Mouse (Mus musculus): ENCODE measurements around the gene Rnf135. TPM values are rescaled to one million over a fixed set of nuclear protein-coding genes. Genes with fewer than 3 reads are reported as not detected.

Rnf135 gene
- total and polyA plus RNA-seq, 3 experiments: 10.9 to 12.4 (median 11.3) TPM

DNA sequence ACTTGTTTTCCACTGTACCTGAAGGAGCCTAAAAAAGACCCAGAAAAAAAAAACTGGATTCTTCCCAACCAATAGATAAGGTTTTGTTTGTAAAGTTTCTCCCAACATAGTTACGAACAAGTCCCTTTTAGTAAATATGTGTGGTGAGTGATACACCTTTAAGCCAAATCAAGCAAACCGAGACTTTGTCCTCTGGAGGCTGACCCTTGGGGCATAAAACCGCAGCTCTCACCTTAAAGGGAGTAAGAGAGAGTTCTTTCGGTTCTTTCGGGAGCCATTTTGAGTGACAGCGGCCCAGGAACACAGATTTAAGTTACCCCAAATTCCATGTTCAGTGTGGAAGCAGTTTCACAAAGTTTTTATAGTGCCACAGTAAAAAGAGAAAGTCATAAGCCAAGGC lies 18.6 kb downstream of the Rnf135 start:
- TF ChIP-seq HCFC1 (IDR thresholded peaks at IDR 0.05; ENCODE audit: low read depth, low read length) (no peak), MEF2A (IDR thresholded peaks at IDR 0.05; ENCODE audit: borderline replicate concordance, low read depth, low read length) (no peak), E2F4 (IDR thresholded peaks at IDR 0.05; ENCODE audit: insufficient replicate concordance, low read depth, low read length) (no peak), POLR2AphosphoS2 (IDR thresholded peaks at IDR 0.05; ENCODE audit: low read depth, low read length) (no peak), ZNF384 (IDR thresholded peaks at IDR 0.05; ENCODE audit: low read depth, low read length) (no peak), MXI1 (IDR thresholded peaks at IDR 0.05; ENCODE audit: low read depth, low read length) (no peak), EP300 (IDR thresholded peaks at IDR 0.05; ENCODE audit: low read length) (no peak), IRF4 (IDR thresholded peaks at IDR 0.05; ENCODE audit: low read depth, low read length) (no peak)
- Histone ChIP-seq H3K4me3 (replicated peaks in 1 of 3; ENCODE audit: low read depth in 2 of 3, low read length in 2 of 3, poor library complexity in 1 of 3) (no peak overlapping the region), H3K9me3 (replicated peaks; ENCODE audit: low read length) (no peaks in the 10 kb centered on the region), H3K4me1 (ENCODE audit: control insufficient read depth in 1 of 2, insufficient read depth in 2 of 2) (no peaks in the 10 kb centered on the region), H3K27ac (ENCODE audit: insufficient read depth, low read depth) (no peak overlapping the region), H3K36me3 (replicated peaks in 1 of 2; ENCODE audit: control insufficient read depth in 1 of 2, insufficient read depth in 1 of 2, low read length in 1 of 2) (peaks cover 5 to 23% of the 10 kb centered on the region in 2 experiments), H3K27me3 (replicated peaks) (no peaks in the 10 kb centered on the region), H3K9ac (ENCODE audit: insufficient read depth, low read depth) (no peak overlapping the region), H3K4me2 (ENCODE audit: insufficient read depth, low read depth, poor library complexity, severe bottlenecking) (no peak overlapping the region), H3K79me2 (replicated peaks; ENCODE audit: control insufficient read depth, extremely low read depth, insufficient read depth, poor library complexity, severe bottlenecking) (no peaks in the 10 kb centered on the region)
- in situ Hi-C loops (cut with MboI; ENCODE audit: low pct_ligation_motif_present, low pct_unique_long_range_greater_than_20kb, low sequenced_read_pairs): no loop called here
- DNase-seq (ENCODE audit: extremely low read depth): no peak
- dilution Hi-C loops (cut with MboI; ENCODE audit: extremely low pct_ligation_motif_present, extremely low pct_unique_long_range_greater_than_20kb, low sequenced_read_pairs): no loop called here

GRCm38 (mm10) chr11:80204037-80204436 lies 20.4 kb downstream of the Rnf135 start:
- peaks cover 0 to 5% of the 10 kb centered on the region in 2 experiments; a peak in 2 of 4 replicates for H3K4me1 ChIP-seq (ENCODE audit: control insufficient read depth in 1 of 2, insufficient read depth in 2 of 2)
- DNase-seq (ENCODE audit: extremely low read depth): no peak
- peaks cover 3 to 7% of the 10 kb centered on the region in 2 experiments for H3K36me3 ChIP-seq (replicated peaks in 1 of 2; ENCODE audit: control insufficient read depth in 1 of 2, insufficient read depth in 1 of 2, low read length in 1 of 2)
- no peaks in the 10 kb centered on the region for H3K9me3 ChIP-seq (replicated peaks; ENCODE audit: low read length)
- no peaks in the 10 kb centered on the region for H3K79me2 ChIP-seq (replicated peaks; ENCODE audit: control insufficient read depth, extremely low read depth, insufficient read depth, poor library complexity, severe bottlenecking)
- H3K9ac ChIP-seq (ENCODE audit: insufficient read depth, low read depth): no peak overlapping the region
- no peak overlapping the region for H3K27ac ChIP-seq (ENCODE audit: insufficient read depth, low read depth)
- H3K4me3 ChIP-seq (replicated peaks in 1 of 3; ENCODE audit: low read depth in 2 of 3, low read length in 2 of 3, poor library complexity in 1 of 3): no peak overlapping the region
- TF ChIP-seq USF1 (IDR thresholded peaks at IDR 0.05; ENCODE audit: low read depth, low read length): no peak
- no peak for TF ChIP-seq JUN (IDR thresholded peaks at IDR 0.05; ENCODE audit: insufficient read depth, low read depth, low read length)
- no peak for TF ChIP-seq ZKSCAN1 (IDR thresholded peaks at IDR 0.05; ENCODE audit: borderline replicate concordance, low read depth, low read length)
- TF ChIP-seq CTCF (conservative IDR thresholded peaks at IDR 0.05 in 1 of 2, IDR thresholded peaks at IDR 0.05 in 1 of 2; ENCODE audit: low read depth in 2 of 2, low read length in 2 of 2): no peak
- no peak for TF ChIP-seq BHLHE40 (IDR thresholded peaks at IDR 0.05; ENCODE audit: low read depth, low read length)
- no peak for TF ChIP-seq POLR2AphosphoS2 (IDR thresholded peaks at IDR 0.05; ENCODE audit: low read depth, low read length)
- no peak for TF ChIP-seq MEF2A (IDR thresholded peaks at IDR 0.05; ENCODE audit: borderline replicate concordance, low read depth, low read length)
- no peak for TF ChIP-seq MAFK (IDR thresholded peaks at IDR 0.05; ENCODE audit: insufficient replicate concordance, low read length)
- TF ChIP-seq MYC (IDR thresholded peaks at IDR 0.05; ENCODE audit: low read depth, low read length): no peak
- no peak for TF ChIP-seq PAX5 (IDR thresholded peaks at IDR 0.05; ENCODE audit: low read length)
- TF ChIP-seq CHD1 (IDR thresholded peaks at IDR 0.05; ENCODE audit: low read depth, low read length): no peak
- TF ChIP-seq SMC3 (IDR thresholded peaks at IDR 0.05; ENCODE audit: low read depth, low read length): no peak
- TF ChIP-seq JUND (conservative IDR thresholded peaks at IDR 0.05; ENCODE audit: low read depth, low read length): no peak
- no peak for TF ChIP-seq UBTF (IDR thresholded peaks at IDR 0.05; ENCODE audit: low read depth, low read length)
- TF ChIP-seq MAX (IDR thresholded peaks at IDR 0.05; ENCODE audit: low read length): no peak
- no peak for TF ChIP-seq MXI1 (IDR thresholded peaks at IDR 0.05; ENCODE audit: low read depth, low read length)
- TF ChIP-seq USF2 (conservative IDR thresholded peaks at IDR 0.05; ENCODE audit: low read depth, low read length): no peak
- TF ChIP-seq RCOR1 (conservative IDR thresholded peaks at IDR 0.05; ENCODE audit: low read depth, low read length): no peak
- no peak for TF ChIP-seq HCFC1 (IDR thresholded peaks at IDR 0.05; ENCODE audit: low read depth, low read length)
- TF ChIP-seq NELFE (IDR thresholded peaks at IDR 0.05; ENCODE audit: low read depth, low read length): no peak
- dilution Hi-C loops (cut with MboI; ENCODE audit: extremely low pct_ligation_motif_present, extremely low pct_unique_long_range_greater_than_20kb, low sequenced_read_pairs): no loop called here
- in situ Hi-C loops (cut with MboI; ENCODE audit: low pct_ligation_motif_present, low pct_unique_long_range_greater_than_20kb, low sequenced_read_pairs): no loop called here
- H3K4me2 ChIP-seq (ENCODE audit: insufficient read depth, low read depth, poor library complexity, severe bottlenecking): no peak overlapping the region
- no peaks in the 10 kb centered on the region for H3K27me3 ChIP-seq (replicated peaks)

Data from CH12.LX (cell line).